Mouse (Mus musculus): ENCODE measurements at regions not wholly inside any gene's neighbourhood (a gene's known extent, or its start where the extent isn't known, plus 50 kb on each side); places are given as distances from the start of the nearest gene placed in this dataset.
"Not testable (repeated sequence)": the region's sequence is repeated elsewhere in the genome, so short reads cannot be mapped to it uniquely, and the experiment has no call there.

- TF ChIP-seq CTCF (IDR thresholded peaks at IDR 0.05; ENCODE audit: low read depth, low read length) = no peak
- TF ChIP-seq POLR2A (IDR thresholded peaks at IDR 0.05; ENCODE audit: insufficient read depth, low read length) = no peak
- no peak for TF ChIP-seq EP300 (IDR thresholded peaks at IDR 0.05; ENCODE audit: insufficient read depth, low read depth, low read length)
- Histone ChIP-seq H3K4me3 (ENCODE audit: low read depth, low read length) (no peak overlapping the region), H3K36me3 (ENCODE audit: control insufficient read depth, insufficient read depth, low read length, poor library complexity, severe bottlenecking) (no peaks in the 10 kb centered on the region), H3K27ac (ENCODE audit: insufficient read depth, low read length) (no peak overlapping the region), H3K27me3 (ENCODE audit: control insufficient read depth, insufficient read depth, low read length, poor library complexity, severe bottlenecking) (no peaks in the 10 kb centered on the region), H3K9me3 (replicated peaks; ENCODE audit: control insufficient read depth, insufficient read depth, low read length, poor library complexity, severe bottlenecking) (no peaks in the 10 kb centered on the region), H3K4me1 (ENCODE audit: control insufficient read depth, insufficient read depth, low read length) (no peaks in the 10 kb centered on the region), H3K9ac (ENCODE audit: low read depth, poor library complexity, severe bottlenecking) (no peak overlapping the region)
These were observed 149.9 kb downstream of the Lyplal1 start for GRCm38 (mm10) chr1:185967227-185967626.

- H3K27ac ChIP-seq (ENCODE audit: insufficient read depth, low read length) = no peak overlapping the region
- TF ChIP-seq EP300 (IDR thresholded peaks at IDR 0.05; ENCODE audit: insufficient read depth, low read depth, low read length) = no peak
- no peak for TF ChIP-seq CTCF (IDR thresholded peaks at IDR 0.05; ENCODE audit: low read depth, low read length)
- no peak for TF ChIP-seq POLR2A (IDR thresholded peaks at IDR 0.05; ENCODE audit: insufficient read depth, low read length)
These were observed 149.3 kb downstream of the Lyplal1 start for GRCm38 (mm10) chr1:185967816-185968215.

GRCm38 (mm10) chr1:185968642-185969041 is 148.5 kb downstream of the Lyplal1 start:
- H3K27ac ChIP-seq (ENCODE audit: insufficient read depth, low read length) = no peak overlapping the region
- no peak overlapping the region for H3K4me3 ChIP-seq (ENCODE audit: low read depth, low read length)

More at GRCm38 (mm10) chr1:185967816-185968215, 149.3 kb downstream of the Lyplal1 start:
- Histone ChIP-seq H3K9ac (ENCODE audit: low read depth, poor library complexity, severe bottlenecking) (no peak overlapping the region), H3K4me3 (ENCODE audit: low read depth, low read length) (no peak overlapping the region), H3K4me1 (ENCODE audit: control insufficient read depth, insufficient read depth, low read length) (no peaks in the 10 kb centered on the region), H3K36me3 (ENCODE audit: control insufficient read depth, insufficient read depth, low read length, poor library complexity, severe bottlenecking) (no peaks in the 10 kb centered on the region), H3K27me3 (ENCODE audit: control insufficient read depth, insufficient read depth, low read length, poor library complexity, severe bottlenecking) (no peaks in the 10 kb centered on the region), H3K9me3 (replicated peaks; ENCODE audit: control insufficient read depth, insufficient read depth, low read length, poor library complexity, severe bottlenecking) (no peaks in the 10 kb centered on the region)

DNA sequence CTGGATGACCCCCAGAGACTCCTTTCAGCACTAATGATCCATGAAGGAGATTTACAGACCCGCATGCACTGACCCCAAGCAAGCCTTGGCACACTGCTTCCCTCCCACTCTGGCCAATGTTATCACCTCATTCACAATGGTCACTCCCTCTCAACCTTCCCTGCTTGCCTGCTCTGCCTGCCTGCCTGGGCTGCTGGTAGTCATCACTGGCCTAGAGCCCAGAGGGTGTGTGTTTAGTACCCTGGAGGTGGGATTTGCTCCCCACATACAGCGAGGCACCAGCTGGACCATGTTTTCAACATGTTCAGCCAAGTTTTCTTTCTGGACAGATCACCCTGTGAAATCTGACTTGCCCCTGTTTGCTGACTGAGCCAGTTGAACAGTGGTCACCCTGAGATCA is 147.9 kb downstream of the Lyplal1 start:
- no peaks in the 10 kb centered on the region for H3K27me3 ChIP-seq (ENCODE audit: control insufficient read depth, insufficient read depth, low read length, poor library complexity, severe bottlenecking)
- no peaks in the 10 kb centered on the region for H3K9me3 ChIP-seq (replicated peaks; ENCODE audit: control insufficient read depth, insufficient read depth, low read length, poor library complexity, severe bottlenecking)
- H3K36me3 ChIP-seq (ENCODE audit: control insufficient read depth, insufficient read depth, low read length, poor library complexity, severe bottlenecking) = no peaks in the 10 kb centered on the region
- H3K4me3 ChIP-seq (ENCODE audit: low read depth, low read length) = no peak overlapping the region
- no peak overlapping the region for H3K9ac ChIP-seq (ENCODE audit: low read depth, poor library complexity, severe bottlenecking)
- no peak for TF ChIP-seq CTCF (IDR thresholded peaks at IDR 0.05; ENCODE audit: low read depth, low read length)
- TF ChIP-seq EP300 (IDR thresholded peaks at IDR 0.05; ENCODE audit: insufficient read depth, low read depth, low read length) = no peak
- TF ChIP-seq POLR2A (IDR thresholded peaks at IDR 0.05; ENCODE audit: insufficient read depth, low read length) = no peak
- H3K4me1 ChIP-seq (ENCODE audit: control insufficient read depth, insufficient read depth, low read length) = no peaks in the 10 kb centered on the region
- no peak overlapping the region for H3K27ac ChIP-seq (ENCODE audit: insufficient read depth, low read length)

More at GRCm38 (mm10) chr1:185968642-185969041, 148.5 kb downstream of the Lyplal1 start:
- Histone ChIP-seq H3K4me1 (ENCODE audit: control insufficient read depth, insufficient read depth, low read length) (no peaks in the 10 kb centered on the region), H3K36me3 (ENCODE audit: control insufficient read depth, insufficient read depth, low read length, poor library complexity, severe bottlenecking) (no peaks in the 10 kb centered on the region), H3K27me3 (ENCODE audit: control insufficient read depth, insufficient read depth, low read length, poor library complexity, severe bottlenecking) (no peaks in the 10 kb centered on the region), H3K9ac (ENCODE audit: low read depth, poor library complexity, severe bottlenecking) (no peak overlapping the region), H3K9me3 (replicated peaks; ENCODE audit: control insufficient read depth, insufficient read depth, low read length, poor library complexity, severe bottlenecking) (no peaks in the 10 kb centered on the region)
- TF ChIP-seq POLR2A (IDR thresholded peaks at IDR 0.05; ENCODE audit: insufficient read depth, low read length) (no peak), EP300 (IDR thresholded peaks at IDR 0.05; ENCODE audit: insufficient read depth, low read depth, low read length) (no peak), CTCF (IDR thresholded peaks at IDR 0.05; ENCODE audit: low read depth, low read length) (no peak)

GRCm38 (mm10) chr1:185977075-185977474 is 140.0 kb downstream of the Lyplal1 start:
- no peaks in the 10 kb centered on the region for H3K9me3 ChIP-seq (replicated peaks; ENCODE audit: control insufficient read depth, insufficient read depth, low read length, poor library complexity, severe bottlenecking)
- H3K27ac ChIP-seq (ENCODE audit: insufficient read depth, low read length) = no peak overlapping the region
- H3K9ac ChIP-seq (ENCODE audit: low read depth, poor library complexity, severe bottlenecking) = no peak overlapping the region
- H3K27me3 ChIP-seq (ENCODE audit: control insufficient read depth, insufficient read depth, low read length, poor library complexity, severe bottlenecking) = no peaks in the 10 kb centered on the region; the same call in 1 of the 2 replicates
- no peaks in the 10 kb centered on the region for H3K36me3 ChIP-seq (ENCODE audit: control insufficient read depth, insufficient read depth, low read length, poor library complexity, severe bottlenecking)
- H3K4me1 ChIP-seq (ENCODE audit: control insufficient read depth, insufficient read depth, low read length) = no peaks in the 10 kb centered on the region
- no peak overlapping the region for H3K4me3 ChIP-seq (ENCODE audit: low read depth, low read length)
- TF ChIP-seq CTCF (IDR thresholded peaks at IDR 0.05; ENCODE audit: low read depth, low read length) (no peak), EP300 (IDR thresholded peaks at IDR 0.05; ENCODE audit: insufficient read depth, low read depth, low read length) (no peak), POLR2A (IDR thresholded peaks at IDR 0.05; ENCODE audit: insufficient read depth, low read length) (no peak)

- H3K27me3 ChIP-seq (ENCODE audit: control insufficient read depth, insufficient read depth, low read length, poor library complexity, severe bottlenecking) = no peaks in the 10 kb centered on the region
- no peak overlapping the region for H3K27ac ChIP-seq (ENCODE audit: insufficient read depth, low read length)
- H3K9ac ChIP-seq (ENCODE audit: low read depth, poor library complexity, severe bottlenecking) = no peak overlapping the region
- no peak overlapping the region for H3K4me3 ChIP-seq (ENCODE audit: low read depth, low read length)
- TF ChIP-seq CTCF (IDR thresholded peaks at IDR 0.05; ENCODE audit: low read depth, low read length) = no peak
- TF ChIP-seq POLR2A (IDR thresholded peaks at IDR 0.05; ENCODE audit: insufficient read depth, low read length) = no peak
- TF ChIP-seq EP300 (IDR thresholded peaks at IDR 0.05; ENCODE audit: insufficient read depth, low read depth, low read length) = no peak
- no peaks in the 10 kb centered on the region for H3K4me1 ChIP-seq (ENCODE audit: control insufficient read depth, insufficient read depth, low read length)
- H3K9me3 ChIP-seq (replicated peaks; ENCODE audit: control insufficient read depth, insufficient read depth, low read length, poor library complexity, severe bottlenecking) = no peaks in the 10 kb centered on the region
- H3K36me3 ChIP-seq (ENCODE audit: control insufficient read depth, insufficient read depth, low read length, poor library complexity, severe bottlenecking) = no peaks in the 10 kb centered on the region
These were observed 127.7 kb downstream of the Lyplal1 start for GRCm38 (mm10) chr1:185989432-185989831.

- not testable (repeated sequence) for H3K4me3 ChIP-seq (ENCODE audit: low read depth, low read length); H3K9me3 ChIP-seq (replicated peaks; ENCODE audit: control insufficient read depth, insufficient read depth, low read length, poor library complexity, severe bottlenecking)
These were observed 117.0 kb downstream of the Lyplal1 start for GRCm38 (mm10) chr1:186000066-186000465.

More at GRCm38 (mm10) chr1:186000066-186000465, 117.0 kb downstream of the Lyplal1 start:
- H3K9ac ChIP-seq (ENCODE audit: low read depth, poor library complexity, severe bottlenecking); H3K27me3 ChIP-seq (ENCODE audit: control insufficient read depth, insufficient read depth, low read length, poor library complexity, severe bottlenecking); H3K36me3 ChIP-seq (ENCODE audit: control insufficient read depth, insufficient read depth, low read length, poor library complexity, severe bottlenecking); H3K27ac ChIP-seq (ENCODE audit: insufficient read depth, low read length); H3K4me1 ChIP-seq (ENCODE audit: control insufficient read depth, insufficient read depth, low read length): not testable (repeated sequence)

Data from ES-Bruce4 (cell line).